Mouse (Mus musculus): Measurements from ENCODE around the gene Slc25a34.

Slc25a34 gene

DNA sequence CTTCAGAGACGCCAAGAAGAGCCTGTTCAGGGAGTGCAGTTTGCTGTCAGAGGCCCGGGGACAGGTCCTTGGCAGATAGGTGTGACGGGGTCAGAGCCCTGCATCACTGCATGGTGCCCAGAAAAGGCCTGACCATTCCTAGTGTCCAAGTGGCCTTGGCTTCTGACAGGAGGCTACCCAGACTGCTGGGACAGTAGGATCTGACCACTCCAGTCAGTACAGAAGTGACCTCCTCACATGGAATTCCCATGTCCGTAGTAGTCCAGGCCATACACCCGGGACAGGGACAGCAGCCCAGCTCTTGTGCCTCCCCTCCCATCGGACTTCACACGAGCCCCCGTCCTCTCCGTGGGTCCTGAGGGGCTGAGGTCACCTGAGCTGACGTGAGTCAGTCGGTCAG lies 6.4 kb upstream of the Slc25a34 start:
- TF ChIP-seq GATA4 (IDR thresholded peaks at IDR 0.05; ENCODE audit: insufficient replicate concordance, low read length), result no peak

DNA sequence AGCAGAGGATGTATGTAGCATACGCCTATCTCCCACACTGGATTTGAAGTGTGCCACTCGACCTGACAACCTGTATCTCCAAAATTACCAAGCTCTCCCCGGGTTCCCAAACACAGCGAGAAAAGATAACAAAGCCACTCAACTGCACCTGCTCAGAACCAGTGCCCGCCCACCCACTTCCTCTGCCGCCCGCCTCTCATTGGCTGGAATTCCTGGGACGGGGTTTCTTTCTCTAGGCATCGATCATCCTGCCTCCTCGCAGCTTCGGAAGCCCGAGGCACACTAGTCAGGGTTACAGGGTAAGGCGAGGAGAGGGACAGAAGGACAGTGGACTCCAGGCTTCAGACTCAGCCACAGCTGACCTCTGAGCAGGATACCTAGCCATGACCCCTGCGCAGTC lies 5.0 kb upstream of the Slc25a34 start:
- no peak for TF ChIP-seq GATA4 (IDR thresholded peaks at IDR 0.05; ENCODE audit: insufficient replicate concordance, low read length)

DNA sequence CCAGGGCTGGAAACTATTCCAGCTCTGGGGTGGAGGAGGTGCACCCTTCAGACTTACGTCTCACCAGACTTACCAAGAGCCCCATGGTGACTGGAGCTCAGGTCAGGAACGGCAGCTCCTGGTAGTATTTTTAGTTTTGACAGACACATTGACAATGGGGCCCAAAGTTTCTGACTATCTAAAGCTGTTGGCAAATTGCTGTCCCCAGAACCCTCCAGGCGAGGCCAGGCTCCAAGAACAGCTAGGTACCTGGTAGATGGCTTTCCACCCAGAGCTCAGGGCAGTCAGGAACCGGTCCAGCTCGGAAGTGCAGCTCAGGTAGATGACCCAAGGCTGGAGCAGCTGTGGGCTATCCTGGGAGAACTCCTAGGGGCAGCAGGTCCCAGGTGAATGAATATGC lies 3.9 kb upstream of the Slc25a34 start:
- no peak for TF ChIP-seq GATA4 (IDR thresholded peaks at IDR 0.05; ENCODE audit: insufficient replicate concordance, low read length)

DNA sequence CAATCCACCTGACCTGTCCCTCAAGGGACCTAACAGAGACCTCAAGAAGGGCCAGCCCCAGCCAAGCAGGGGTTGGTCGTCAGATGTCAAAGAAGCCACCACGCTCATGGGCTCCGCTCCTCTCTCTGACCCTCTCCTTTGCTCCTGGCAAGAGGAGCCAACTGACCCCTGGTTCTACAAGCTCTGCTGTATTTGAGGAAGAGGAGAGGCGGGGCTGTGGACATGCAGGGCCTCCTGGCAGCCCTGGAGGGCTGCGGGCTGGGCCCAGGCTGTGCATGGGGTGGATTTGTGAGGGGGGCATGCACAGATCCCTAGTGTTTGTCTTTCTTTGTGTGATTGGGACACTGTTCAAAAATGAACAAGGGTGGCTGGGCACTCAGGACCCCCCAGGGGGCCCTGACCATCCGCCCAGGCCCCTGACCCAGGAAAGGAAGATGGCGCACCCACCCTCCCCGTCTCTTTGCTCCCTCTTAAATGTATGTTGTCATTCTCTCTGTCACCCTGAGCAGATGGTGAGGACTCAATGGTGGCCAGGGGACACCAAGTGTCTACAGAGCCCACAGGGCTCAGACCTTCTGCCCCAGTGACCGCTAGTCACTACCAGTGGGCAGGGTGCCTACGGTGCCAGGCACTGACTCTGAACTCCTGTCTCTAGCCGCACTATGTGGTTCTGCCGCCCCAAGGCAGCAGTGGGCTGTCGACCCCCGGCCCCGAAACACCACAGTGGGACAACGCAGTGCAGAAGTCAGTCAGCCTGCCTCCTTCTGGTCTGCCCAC lies 2.3 kb upstream of the Slc25a34 start:
- TF ChIP-seq GATA4 (IDR thresholded peaks at IDR 0.05; ENCODE audit: insufficient replicate concordance, low read length), result no peak

DNA sequence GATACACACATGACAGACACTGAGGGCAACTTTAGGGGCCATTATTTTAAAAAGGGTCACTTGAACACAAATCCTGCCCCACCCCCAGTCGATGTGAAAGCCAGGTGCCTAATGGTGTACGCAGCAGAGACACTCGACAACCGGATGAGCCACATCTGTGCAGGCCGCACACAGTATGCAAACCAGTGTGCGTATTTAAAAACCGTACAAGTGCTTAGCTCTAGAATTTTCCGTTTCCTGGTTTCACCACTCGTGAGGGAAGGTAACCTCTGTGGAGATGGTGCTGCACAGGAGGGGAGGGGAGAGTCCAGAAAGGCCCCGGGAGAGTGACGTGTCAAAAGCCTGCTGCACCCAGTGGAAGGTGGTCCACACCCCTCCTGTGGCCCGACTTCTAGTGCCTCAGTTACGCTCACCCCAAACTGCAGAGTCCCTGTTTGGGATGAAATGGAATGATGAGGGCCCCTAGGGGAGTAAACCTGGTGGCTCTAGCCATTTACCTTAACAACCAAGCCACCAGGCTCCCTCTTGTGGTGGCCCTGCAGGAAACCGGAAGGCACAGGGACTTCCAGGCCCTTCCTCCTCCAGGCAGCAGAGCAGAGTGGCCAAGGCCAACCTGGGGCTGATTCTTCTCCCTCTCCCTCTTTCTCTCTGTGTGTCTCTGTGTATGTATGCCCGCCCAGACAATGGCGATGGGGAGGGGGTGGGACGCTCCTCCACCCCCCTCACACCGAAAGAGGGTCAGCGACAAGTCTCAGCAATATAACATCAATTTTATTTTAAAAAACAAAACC lies 1.6 kb upstream of the Slc25a34 start:
- TF ChIP-seq GATA4 (IDR thresholded peaks at IDR 0.05; ENCODE audit: insufficient replicate concordance, low read length), result no peak

DNA sequence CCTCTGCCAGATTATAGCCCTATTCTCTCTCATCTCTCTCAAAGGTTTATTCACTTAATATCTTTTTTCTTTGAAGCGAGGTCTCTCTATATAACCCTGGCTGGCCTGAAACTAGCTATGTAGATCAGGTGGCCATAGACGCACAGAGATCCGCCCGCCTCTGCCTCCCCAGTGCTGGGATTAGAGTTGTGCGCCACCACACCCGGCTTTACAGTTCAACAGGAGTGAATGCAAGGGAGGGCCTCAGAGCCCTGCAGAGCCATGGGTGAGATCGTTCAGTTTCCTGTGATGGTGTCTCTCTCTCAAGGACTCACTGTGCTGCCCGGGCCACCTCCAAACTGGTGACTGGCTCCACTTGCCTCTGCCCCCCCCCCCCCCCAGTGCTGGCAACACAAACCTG lies 513 bp upstream of the Slc25a34 start:
- TF ChIP-seq GATA4 (IDR thresholded peaks at IDR 0.05; ENCODE audit: insufficient replicate concordance, low read length), result no peak

DNA sequence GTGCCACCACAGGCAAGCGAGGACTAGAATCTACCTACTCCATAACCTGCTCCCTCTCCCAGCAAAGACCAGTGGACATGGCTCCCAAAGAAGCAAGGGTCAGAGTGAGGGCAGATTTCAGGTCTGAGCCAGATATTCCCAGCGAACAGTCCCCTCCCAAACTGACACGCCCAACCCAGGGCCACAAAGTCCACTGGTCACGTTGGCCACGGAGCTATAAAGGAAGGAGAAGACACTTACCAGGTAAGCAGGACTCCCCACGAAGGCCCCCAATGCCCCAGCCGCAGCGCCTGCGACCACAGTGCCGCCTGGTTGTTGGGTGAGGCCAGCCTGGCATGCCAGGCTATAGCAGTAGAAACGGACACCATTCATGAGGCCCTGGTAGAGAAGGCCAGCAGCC lies 584 bp downstream of the Slc25a34 start:
- TF ChIP-seq GATA4 (IDR thresholded peaks at IDR 0.05; ENCODE audit: insufficient replicate concordance, low read length), result no peak

DNA sequence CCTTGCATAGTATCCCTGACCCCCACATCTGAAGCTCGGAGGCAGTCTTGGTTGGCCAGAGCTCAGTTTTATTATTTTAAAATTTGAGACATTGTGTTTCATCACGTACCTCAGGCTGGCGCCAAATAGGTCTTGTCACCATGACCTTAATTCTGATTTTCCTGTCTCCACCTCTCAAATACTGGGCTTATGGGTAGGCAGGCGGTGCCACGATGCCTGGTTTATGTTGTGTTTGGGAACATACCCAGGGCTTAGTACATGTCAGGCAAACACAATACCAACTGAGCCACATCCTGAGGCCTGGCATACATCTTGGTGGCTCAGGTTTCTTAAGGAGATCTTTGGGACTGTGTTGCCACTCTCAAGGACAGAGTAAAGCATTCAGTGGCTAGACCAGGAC lies 1.0 kb downstream of the Slc25a34 start:
- TF ChIP-seq GATA4 (IDR thresholded peaks at IDR 0.05; ENCODE audit: insufficient replicate concordance, low read length), result no peak

DNA sequence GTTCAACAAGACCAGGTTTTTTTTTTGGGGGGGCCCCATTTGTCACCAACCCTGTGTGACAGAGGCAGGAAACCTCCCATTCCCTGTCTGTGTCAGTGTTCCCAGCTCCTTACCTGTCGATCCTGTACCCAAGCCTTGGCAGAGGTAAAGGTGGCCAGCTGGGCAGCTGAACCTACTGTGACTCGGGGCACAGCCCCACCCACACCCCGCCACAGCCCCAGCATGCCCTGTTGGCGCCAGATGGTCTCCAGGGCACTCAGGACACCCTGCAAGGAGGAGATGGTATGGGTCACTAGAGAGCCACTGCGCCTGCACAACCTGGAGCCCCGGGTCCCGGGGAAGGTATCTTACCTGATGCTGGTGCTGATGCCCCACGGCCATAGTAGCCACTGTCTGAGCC lies 1.5 kb downstream of the Slc25a34 start:
- TF ChIP-seq GATA4 (IDR thresholded peaks at IDR 0.05; ENCODE audit: insufficient replicate concordance, low read length), result no peak

DNA sequence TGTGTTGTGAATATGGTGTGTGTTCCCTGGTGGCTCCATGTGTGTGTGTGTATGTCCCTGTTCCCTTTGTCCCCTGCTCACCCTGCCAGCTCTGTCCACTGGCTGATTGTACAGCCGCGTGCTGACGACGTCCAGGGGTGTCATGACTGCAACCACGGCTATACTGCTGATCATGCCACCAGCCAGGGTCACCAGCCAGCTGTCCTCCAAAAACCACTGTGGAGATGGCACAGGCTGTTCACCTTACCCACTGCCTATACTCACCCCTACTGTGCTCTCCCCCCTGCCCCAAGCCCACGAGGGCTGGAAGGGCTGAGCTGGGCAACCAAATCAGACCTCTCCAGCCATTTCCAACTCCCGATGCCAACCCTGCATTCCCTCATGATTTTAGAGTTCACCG lies 2.3 kb downstream of the Slc25a34 start:
- TF ChIP-seq GATA4 (IDR thresholded peaks at IDR 0.05; ENCODE audit: insufficient replicate concordance, low read length), result no peak

DNA sequence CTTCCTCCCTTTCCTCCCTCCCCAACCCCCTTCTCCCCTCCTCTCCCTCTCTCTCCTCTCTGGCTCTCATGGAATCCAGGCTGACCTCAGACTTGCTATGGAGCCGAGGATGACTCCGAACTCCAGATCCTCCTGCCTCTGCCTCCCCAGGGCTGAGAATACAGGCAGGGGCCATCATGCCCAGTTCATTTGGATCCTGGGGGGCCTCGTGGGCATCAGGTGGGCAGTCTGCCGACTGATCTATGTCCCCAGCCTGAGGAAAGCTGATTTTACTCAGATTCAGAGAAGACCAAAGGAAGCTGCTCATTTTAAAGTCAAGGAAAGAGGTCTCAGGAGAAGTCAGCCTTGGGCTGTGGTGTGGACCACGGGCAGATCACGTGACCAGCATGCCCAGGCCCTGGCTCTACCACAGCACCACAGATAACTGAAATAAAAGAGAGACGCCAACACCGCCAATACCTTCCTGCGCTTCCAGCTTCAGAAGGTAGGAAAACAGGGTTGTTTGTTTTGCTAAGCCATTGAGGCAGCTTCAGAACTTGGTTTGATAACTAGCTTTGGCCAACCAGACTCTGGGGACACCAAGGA lies 4.2 kb downstream of the Slc25a34 start:
- no peak for TF ChIP-seq GATA4 (IDR thresholded peaks at IDR 0.05; ENCODE audit: insufficient replicate concordance, low read length)

DNA sequence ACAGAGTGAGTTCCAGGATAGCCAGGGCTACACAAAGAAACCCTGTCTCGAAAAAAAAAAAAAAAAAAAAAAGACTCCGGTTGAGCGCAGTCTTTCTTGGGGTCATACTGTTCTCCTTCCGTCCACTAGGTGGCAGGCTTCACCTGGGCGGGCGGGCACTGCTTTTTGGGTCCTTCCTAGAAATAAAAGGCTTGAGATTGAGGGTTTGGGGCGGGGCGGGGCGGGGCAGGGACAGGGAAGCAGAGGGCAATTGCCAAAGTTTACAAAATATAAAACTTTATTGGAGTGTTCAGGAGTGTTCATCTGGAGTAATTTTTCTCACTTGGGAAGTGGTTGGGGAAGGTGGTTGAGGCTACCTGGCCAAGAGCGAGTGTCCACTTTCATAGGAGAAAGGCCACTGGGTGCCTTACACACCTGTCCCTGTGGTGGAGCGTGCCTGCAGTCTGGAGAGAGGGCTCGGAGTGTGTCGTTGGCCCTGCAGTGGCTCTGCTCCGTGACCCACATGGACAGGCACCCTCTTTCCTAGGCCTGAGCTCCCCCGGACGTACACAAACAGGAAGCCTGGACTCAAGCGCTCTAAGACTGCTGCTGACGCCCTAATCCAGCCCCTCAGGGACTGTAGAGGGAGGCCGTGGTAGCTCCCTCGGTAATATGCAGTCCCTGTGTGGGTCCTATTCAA lies 4.9 kb downstream of the Slc25a34 start, which contains the start of gene Tmem82:
Tmem82 (minus strand) TSS at position 69 of the 679 bp plus-strand sequence.
- no peak for TF ChIP-seq GATA4 (IDR thresholded peaks at IDR 0.05; ENCODE audit: insufficient replicate concordance, low read length)

DNA sequence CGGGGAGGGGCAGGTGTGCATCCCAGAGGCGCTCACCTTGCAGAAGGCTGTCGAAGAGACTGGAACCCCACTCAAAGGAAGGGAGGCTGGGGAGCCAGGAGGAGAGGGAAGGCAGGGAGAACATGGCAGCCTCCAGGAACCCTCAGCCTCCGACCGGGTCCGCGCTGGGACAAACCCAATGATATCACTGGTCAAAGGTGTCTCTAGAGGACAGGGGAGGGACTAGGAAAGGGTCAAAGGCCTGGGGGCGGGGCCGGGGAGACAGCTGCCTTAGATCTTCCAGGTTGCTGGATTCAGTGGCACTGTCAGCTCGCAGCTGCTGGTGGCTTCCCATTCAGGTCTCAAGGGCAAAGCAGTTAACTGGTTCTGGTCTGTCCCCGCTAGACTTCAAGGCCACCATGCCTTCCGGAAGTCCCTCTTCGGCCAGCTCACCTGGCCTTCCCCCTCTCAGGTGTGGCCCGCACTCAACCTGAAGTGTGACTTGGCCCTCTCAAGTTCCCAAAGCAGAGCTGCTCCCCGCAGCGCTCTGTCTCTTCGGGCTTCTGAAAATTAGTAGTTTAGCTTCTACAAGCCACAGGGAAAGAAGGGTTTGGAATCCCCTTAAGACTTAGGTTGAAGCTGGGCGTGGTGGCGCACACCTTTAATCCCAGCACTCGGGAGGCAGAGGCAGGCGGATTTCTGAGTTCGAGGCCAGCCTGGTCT lies 5.6 kb downstream of the Slc25a34 start:
- no peak for TF ChIP-seq GATA4 (IDR thresholded peaks at IDR 0.05; ENCODE audit: insufficient replicate concordance, low read length)

DNA sequence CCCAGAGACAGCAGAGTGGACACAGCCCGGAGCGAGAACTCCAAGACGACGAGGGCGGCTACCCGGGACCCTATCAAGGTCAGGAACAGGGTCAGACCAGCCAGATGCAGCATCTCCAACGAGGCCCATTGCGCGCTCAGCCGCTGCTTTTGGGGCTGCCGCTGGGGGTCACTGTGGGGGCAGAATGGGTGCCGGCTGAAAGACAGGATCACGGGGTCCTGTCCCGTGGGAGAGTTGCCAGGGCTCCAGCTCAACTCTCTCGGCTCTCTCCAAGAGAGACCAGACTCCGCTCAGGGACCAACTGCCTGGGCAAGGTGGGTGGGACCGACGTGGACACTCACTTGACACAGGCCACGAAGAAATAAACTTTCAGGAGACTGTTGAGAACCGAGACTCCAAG lies 6.3 kb downstream of the Slc25a34 start:
- no peak for TF ChIP-seq GATA4 (IDR thresholded peaks at IDR 0.05; ENCODE audit: insufficient replicate concordance, low read length)

DNA sequence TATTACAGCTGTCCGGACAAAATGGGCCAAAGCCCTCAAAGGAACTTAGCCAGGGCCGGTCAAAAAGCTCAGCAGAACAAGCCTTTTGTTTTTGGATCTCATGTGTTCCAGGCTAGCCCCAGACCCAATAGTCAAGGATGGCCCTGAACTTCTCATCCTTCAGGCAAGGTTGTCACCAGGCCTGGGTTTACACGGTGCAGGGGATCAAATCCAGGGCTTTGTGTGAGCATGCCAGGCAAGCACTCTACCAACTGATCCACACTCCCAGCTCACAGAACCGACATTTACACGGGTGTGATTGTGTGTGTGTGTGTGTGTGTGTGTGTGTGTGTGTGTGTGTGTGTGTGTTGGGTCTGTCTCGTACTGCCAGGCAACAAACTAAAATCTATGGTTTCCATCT lies 6.8 kb downstream of the Slc25a34 start:
- TF ChIP-seq GATA4 (IDR thresholded peaks at IDR 0.05; ENCODE audit: insufficient replicate concordance, low read length), result no peak
